Mouse (Mus musculus) brain, embryonic 18.5 days (tissue): ENCODE data around the gene Ecel1.

Source experiments
- DNase-seq: peaks from one replicate; pipeline ENCODE4 v3.0.0-alpha.2; 2012; ENCODE audit warnings: low read depth, low spot score

Gene Ecel1

DNA sequence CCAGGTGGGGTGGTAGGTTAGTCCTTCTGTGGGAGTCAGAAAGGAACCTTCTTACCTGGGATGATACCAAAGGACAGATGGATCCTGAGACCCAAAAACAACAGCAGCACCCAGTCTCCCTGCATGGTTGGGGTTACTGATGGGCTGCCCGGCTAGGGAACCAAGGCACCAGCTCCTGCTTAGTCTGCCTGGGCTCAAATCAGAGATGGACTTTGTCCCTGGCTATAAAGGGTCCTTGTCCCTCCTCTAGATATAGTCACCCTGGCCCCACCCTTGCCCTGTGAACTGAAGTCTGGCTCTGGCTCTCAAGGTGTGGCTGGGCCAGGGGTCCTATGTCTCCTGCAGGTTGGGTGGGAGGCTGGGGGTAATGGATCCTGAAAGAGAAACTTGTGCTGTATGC is 54.9 kb downstream of the Ecel1 start, which contains the start of gene Alpi:
TSS of gene Alpi (minus strand) at position 196 of the 400 bp plus-strand sequence.
- no peak for DNase-seq

GRCm38 (mm10) chr1:87098358-87098975 is 57.9 kb downstream of the Ecel1 start:
- DNase-seq = no peak
